Mouse (Mus musculus) heart, adult 2 months (tissue): ENCODE results near the gene Osbpl2.

Experiments
- CTCF ChIP-seq: fragments of 200-600 bp; IDR thresholded peaks from 2 replicates; pipeline ENCODE4 v1.8.1; 2022; ENCODE audit warnings: antibody characterized with exemption, mild to moderate bottlenecking, moderate library complexity
- POLR2A ChIP-seq: fragments of 200-500 bp; IDR thresholded peaks from 2 replicates; pipeline ENCODE4 v1.6.1; 2011; ENCODE audit warnings: mild to moderate bottlenecking, low read depth, low read length, control low read depth; ENCODE audit not compliant: insufficient read depth

DNA sequence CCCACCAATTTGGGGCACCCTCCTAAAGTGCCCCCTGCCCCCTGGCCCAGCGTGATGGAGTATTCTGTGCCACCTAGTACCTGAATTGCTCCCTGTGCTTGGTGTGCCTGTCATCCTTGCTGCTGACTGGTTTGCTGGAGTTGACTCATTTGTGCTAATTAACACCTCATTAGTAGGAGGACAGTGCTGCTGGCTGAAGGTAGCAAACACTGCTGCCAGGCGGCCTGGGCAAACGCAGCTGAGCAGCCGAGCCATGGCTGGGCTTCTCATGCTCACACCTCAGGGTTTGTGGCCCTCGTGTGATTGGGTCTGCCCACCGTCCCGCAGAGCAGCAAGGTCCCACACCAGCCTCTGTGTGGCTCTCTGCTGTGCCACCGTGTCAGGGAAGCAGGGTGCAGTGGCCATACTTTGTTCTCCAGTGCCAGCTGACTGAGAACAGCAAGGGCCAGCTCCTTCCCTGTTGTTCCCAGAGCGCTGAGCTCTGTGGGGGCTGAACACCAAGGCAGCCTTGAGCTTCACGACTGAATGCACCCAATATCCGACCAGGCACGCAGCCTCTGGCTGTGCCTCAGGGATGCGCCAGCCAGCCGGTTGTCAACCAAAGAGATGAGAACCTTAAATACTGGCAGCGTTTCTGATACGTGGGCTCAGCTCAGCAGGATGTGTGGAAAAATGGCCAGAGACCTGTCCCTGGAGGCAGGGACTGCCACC is 33.0 kb upstream of the Osbpl2 start:
- TF ChIP-seq CTCF (no peak), POLR2A (no peak)
